Mouse (Mus musculus): ENCODE measurements around the gene Spata19.

The Spata19 gene

DNA sequence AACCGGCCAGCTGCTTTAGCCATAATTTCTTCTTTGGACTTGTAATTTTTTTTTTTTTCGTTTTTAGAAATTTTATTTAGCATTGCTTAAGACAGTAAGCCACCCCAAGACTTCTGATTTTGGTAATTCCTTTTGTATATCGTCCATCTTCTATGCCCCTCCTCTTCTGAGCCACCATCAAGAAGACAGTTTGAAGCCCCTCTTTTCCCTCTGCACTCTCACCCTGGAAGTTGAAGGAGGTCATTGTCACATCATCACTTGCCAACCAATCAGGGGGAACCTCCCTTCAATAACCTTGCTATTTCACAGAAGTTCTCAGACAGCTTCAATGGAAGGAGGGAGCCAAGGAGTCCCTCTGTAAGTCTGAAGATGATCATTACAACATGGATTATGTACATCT is at the start of gene Spata19:
Spata19 (plus strand) TSS at position 301 of the 400 bp plus-strand sequence.
- CTCF ChIA-PET, result no interaction called here

- CTCF ChIA-PET, result no interaction called here
Measured at GRCm38 (mm10) chr9:27353082-27353481, 43.5 kb upstream of the Spata19 start.

GRCm38 (mm10) chr9:27357893-27358292 is 38.7 kb upstream of the Spata19 start:
- CTCF ChIA-PET, result no interaction called here

- CTCF ChIA-PET, result no interaction called here
Measured at GRCm38 (mm10) chr9:27367231-27367630, 29.4 kb upstream of the Spata19 start.

GRCm38 (mm10) chr9:27369108-27369507 is 27.5 kb upstream of the Spata19 start:
- CTCF ChIA-PET, result no interaction called here

GRCm38 (mm10) chr9:27375746-27376145 is 20.9 kb upstream of the Spata19 start:
- CTCF ChIA-PET, result no interaction called here

DNA sequence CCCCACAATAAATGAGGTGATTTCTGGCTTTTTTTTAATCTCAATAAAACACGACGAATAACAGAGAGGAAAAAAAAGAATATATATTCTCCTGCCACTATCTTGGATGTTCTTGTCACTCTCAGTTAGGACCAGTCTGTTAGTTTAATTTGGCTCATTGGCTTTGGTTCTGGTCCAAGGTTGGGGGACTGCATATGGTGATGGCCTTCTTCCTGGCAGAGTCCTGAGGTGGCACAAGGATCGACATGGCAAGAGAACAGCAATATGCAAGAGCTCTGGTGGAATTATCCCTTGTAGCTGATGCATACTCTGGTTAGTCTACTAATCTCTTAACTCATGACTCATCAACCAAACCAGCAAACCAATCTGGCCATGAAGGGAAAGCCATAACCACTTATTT is 9.6 kb upstream of the Spata19 start:
- CTCF ChIA-PET, result no interaction called here

- CTCF ChIA-PET, result interaction anchor here (0.5 kb wide), 1 partner anchor 284 kb away, joined by 7 read pairs; no protein-coding TSS in a partner anchor
Measured at GRCm38 (mm10) chr9:27401169-27401568, 4.6 kb downstream of the Spata19 start.

GRCm38 (mm10) chr9:27409733-27410132 is 13.1 kb downstream of the Spata19 start:
- CTCF ChIA-PET, result no interaction called here

GRCm38 (mm10) chr9:27414058-27414460 is 17.5 kb downstream of the Spata19 start:
- CTCF ChIA-PET, result no interaction called here

GRCm38 (mm10) chr9:27424511-27424910 is 27.9 kb downstream of the Spata19 start:
- CTCF ChIA-PET, result no interaction called here

GRCm38 (mm10) chr9:27428552-27428951 is 32.0 kb downstream of the Spata19 start:
- CTCF ChIA-PET, result no interaction called here

- CTCF ChIA-PET, result no interaction called here
Measured at GRCm38 (mm10) chr9:27433301-27433700, 36.7 kb downstream of the Spata19 start.

- CTCF ChIA-PET, result no interaction called here
Measured at GRCm38 (mm10) chr9:27435936-27436335, 39.3 kb downstream of the Spata19 start.

- CTCF ChIA-PET, result no interaction called here
Measured at GRCm38 (mm10) chr9:27437391-27438061, 40.9 kb downstream of the Spata19 start.

- CTCF ChIA-PET, result no interaction called here
Measured at GRCm38 (mm10) chr9:27449780-27450422, 53.3 kb downstream of the Spata19 start.

All from spleen, embryonic (tissue).